Mouse (Mus musculus) ovary, postnatal 36 days (tissue): ENCODE data around the gene Tmem150c.

ENCODE experiments used
- DNase-seq: peaks from one replicate; pipeline ENCODE4 v3.0.0; 2022; ENCODE audit warnings: low spot score, mixed read lengths

The Tmem150c gene

GRCm38 (mm10) chr5:100054807-100055547 is 104.6 kb downstream of the Tmem150c start:
- no peak for DNase-seq

DNA sequence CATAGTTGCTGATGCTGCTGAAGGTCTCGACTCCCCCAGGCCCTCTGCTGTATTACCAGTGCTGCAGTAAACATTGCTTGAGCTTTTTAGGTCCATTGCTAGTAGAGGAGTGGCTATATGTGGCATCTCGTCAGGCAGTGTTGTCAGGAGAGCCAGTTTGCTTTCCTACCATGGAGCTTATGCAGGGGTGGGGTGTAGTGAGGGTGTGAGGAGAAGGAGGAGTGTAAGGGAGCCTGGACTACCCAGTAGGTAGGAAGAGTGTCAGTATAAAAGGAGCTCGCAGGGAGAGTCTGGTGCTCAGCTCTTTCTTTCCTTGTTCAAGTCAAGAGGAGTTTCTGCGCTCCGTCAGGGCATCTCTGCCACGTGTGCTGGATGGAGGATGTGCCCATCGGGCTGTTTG is 106.9 kb downstream of the Tmem150c start:
- no peak for DNase-seq

DNA sequence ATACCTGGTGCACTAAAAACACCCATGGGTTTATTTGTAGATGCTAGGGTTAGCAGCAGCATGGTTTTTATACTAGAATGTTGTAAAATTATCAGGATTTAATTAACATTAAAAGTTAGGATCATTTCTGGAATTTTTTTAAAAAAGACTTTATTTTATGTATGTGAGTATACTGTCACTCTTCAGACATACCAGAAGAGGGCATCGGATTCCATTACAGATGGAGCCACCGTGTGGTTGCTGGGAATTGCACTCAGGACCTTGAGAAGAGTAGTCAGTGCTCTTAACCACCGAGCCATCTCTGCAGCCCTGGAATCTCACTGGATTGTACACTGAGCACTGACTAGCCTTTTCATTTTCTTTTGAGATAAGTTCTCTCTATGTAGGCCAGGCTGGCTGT is 109.7 kb downstream of the Tmem150c start:
- no peak for DNase-seq

GRCm38 (mm10) chr5:100047871-100048270 is 111.7 kb downstream of the Tmem150c start:
- DNase-seq: no peak

GRCm38 (mm10) chr5:100047143-100047640 is 112.4 kb downstream of the Tmem150c start:
- no peak for DNase-seq

- no peak for DNase-seq
Observed at GRCm38 (mm10) chr5:100046096-100046495, 113.5 kb downstream of the Tmem150c start.

GRCm38 (mm10) chr5:100044621-100045020 is 115.0 kb downstream of the Tmem150c start:
- DNase-seq: no peak

GRCm38 (mm10) chr5:100044030-100044429 is 115.6 kb downstream of the Tmem150c start:
- no peak for DNase-seq

DNA sequence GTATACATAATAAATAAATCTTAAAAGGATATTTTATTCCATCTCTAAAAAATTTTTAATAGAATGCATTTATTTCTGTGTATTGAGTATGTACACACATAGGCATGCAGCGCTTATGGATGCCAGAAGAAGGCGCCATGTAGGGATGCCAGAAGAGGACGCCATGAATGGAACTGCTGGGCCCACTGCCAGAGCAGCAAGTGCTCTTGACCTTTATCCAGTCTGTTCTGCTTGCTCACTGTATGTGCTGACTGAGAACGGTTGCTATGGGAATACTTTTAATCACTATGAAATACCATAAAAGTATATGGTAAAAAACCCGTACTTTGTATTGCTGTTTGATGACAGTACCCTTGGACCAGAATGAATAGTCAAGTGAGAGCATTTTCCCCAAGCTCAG is 116.2 kb downstream of the Tmem150c start:
- DNase-seq: peak; percentile 46

GRCm38 (mm10) chr5:100042467-100042866 is 117.1 kb downstream of the Tmem150c start:
- DNase-seq: no peak

- no peak for DNase-seq
Observed at GRCm38 (mm10) chr5:100041272-100041671, 118.3 kb downstream of the Tmem150c start.

- DNase-seq: no peak
Observed at GRCm38 (mm10) chr5:100040281-100040784, 119.3 kb downstream of the Tmem150c start.

- DNase-seq: peak; percentile 92
Observed at GRCm38 (mm10) chr5:100039602-100040142, 119.9 kb downstream of the Tmem150c start, which contains the start of the genes Hnrnpdl and Enoph1. Gene Hnrnpdl, minus strand, starts transcription at chr5:100039664. Gene Enoph1, plus strand, starts transcription at chr5:100039985.

DNA sequence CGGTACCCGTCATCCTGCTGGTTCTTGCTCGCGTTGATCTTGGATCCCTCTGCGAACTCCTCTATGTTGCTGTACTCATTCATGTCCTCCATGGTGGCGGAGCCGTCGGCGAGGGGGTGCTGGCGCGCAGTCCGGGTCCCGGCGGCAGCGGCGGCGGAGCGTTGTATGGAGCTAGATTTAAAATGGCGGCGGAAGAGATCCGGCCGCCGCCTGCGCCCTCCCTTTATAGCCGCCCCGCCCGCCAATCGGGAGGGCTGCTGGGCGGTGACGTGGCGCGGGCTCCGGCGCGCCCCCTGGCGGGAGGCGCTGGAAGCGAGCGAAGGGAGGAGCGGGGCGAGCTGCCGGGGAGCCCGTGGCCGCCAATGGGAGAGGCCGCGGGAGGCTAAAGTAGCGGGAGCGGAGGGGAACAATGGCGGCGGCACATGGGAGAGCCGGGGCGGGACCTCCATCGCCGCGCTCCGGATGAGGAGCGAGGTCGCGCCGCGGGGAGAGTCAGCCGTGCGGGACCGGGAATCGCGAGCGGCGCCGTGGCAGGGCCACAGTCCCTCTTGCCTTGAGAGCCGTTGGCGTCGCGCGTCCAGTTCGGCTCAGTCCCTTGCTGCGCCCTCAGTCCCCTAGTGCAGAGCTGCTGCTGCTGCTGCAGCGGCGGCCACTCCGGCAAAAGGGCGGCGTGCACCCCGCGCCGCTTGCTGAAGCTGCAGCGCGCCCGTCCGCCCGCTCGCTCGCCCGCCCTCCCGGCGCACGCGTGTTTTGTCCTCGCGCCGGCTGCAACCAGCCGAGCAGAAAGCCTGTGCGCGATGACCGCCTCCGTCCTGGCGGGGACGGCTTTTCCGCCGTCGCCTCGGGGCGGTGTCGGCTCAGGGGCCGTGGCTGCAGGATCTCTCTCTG is 120.7 kb downstream of the Tmem150c start:
- peak; percentile 99 for DNase-seq

- peak; percentile 91 for DNase-seq
Observed at GRCm38 (mm10) chr5:100037965-100038713, 121.5 kb downstream of the Tmem150c start.

DNA sequence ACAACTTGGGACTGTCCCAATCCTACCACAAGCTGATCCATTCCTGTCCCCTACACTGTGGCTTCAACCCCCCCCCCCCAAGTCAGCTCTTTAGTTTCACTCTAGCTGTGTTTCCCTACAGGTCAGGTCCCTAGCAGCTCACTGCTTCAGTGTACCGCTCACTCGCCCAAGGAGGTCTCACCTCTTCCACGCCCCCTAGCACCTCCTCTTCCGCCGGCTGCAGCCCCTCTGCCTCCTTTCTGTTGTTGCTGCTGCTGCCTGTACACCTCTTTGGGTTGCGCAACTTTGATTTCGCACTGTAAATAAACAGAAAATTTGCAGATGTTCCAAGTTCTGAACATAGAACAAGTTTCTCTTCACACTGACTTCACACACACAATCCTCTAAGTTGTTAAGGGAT is 122.9 kb downstream of the Tmem150c start:
- DNase-seq: no peak

DNA sequence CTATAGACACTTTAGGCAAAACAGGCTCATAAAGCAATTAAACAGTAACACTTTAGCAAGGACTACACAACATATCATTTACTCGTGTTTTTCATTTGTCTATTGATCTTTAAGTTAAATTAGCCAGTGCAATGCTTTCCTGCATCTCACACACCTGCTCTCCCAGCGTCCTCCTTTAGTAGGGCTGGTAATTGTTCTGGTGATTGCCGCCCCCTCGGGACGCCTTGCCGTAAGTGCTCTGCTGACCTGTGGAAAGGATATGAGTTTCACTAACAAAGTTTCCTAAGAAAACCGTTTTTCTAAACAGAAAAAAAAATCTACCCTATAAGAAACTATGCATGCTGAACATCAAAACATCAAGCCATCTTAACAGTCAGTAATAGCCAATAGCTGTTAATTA is 123.7 kb downstream of the Tmem150c start:
- DNase-seq: no peak

GRCm38 (mm10) chr5:100032646-100033045 is 127.0 kb downstream of the Tmem150c start:
- DNase-seq: no peak

DNA sequence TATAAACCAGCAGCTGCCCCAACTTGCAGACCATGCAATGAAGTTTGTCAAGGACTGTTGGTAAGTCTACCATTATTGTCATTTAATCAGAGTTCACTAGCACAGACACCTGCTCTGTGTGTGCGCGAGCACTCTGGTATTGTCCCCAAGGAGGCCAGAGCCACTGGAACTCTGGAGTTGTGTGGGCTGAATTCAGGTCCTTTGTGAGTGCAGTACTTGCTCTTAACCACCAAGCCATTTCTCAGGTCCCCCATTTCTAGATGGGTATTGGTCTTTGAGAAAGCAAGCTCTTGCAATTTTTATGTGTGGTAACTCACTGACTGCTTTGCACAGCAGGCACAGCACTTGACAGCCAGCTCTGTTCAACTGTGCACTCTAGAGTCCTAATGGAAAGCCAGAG is 127.5 kb downstream of the Tmem150c start:
- no peak for DNase-seq

- no peak for DNase-seq
Observed at GRCm38 (mm10) chr5:100030069-100030468, 129.5 kb downstream of the Tmem150c start.
